Mouse (Mus musculus): ENCODE data around the gene Tlcd1. TPM values are rescaled to one million over a fixed set of nuclear protein-coding genes. Genes with fewer than 3 reads are reported as not detected.
"Not testable (repeated sequence)": the region's sequence is repeated elsewhere in the genome, so short reads cannot be mapped to it uniquely, and the experiment has no call there.

Gene Tlcd1
- polyA plus RNA-seq (2014; fragmentation: Nextera tagmentation; extraction: Ambion mirVana): 52.5 and 57.5 TPM in 2 replicates

- H3K4me1 ChIP-seq (replicated peaks; ENCODE audit: control insufficient read depth, insufficient read depth, low read length): peaks cover 18% of the 10 kb centered on the region
- H3K4me3 ChIP-seq (ENCODE audit: low read depth, low read length): peak within 1 kb of the TSS; percentile 98
- DNase-seq (ENCODE audit: low spot score) (peak; percentile 94), ATAC-seq (replicated peaks; ENCODE audit: low FRiP score) (peak; percentile 64; the same call in 1 of the 2 replicates)
- under 1% methylated on average over 32 of the region's 32 CpGs for WGBS
- H3K4me2 ChIP-seq: peak within 1 kb of the TSS; percentile 92
- peaks cover 22% of the 10 kb centered on the region for H3K36me3 ChIP-seq (ENCODE audit: control insufficient read depth, insufficient read depth, low read length)
- H3K27me3 ChIP-seq (replicated peaks; ENCODE audit: control insufficient read depth, insufficient read depth, low read length): no peaks in the 10 kb centered on the region
- peak within 1 kb of the TSS; percentile 95 for H3K9ac ChIP-seq (ENCODE audit: low read depth, low read length)
- peak within 1 kb of the TSS; percentile 98 for H3K27ac ChIP-seq (ENCODE audit: low read depth, low read length)
- H3K9me3 ChIP-seq (ENCODE audit: control insufficient read depth, low read length): no peaks in the 10 kb centered on the region
These were observed at the start of gene Tlcd1, which contains the start of gene Nek8 for GRCm38 (mm10) chr11:78176402-78176862. Gene Tlcd1, plus strand, starts transcription at chr11:78176711. Gene Nek8, minus strand, starts transcription at chr11:78176675.

GRCm38 (mm10) chr11:78126739-78127138 lies 49.8 kb upstream of the Tlcd1 start:
- Histone ChIP-seq H3K9ac (ENCODE audit: low read depth, low read length) (no peak overlapping the region), H3K9me3 (ENCODE audit: control insufficient read depth, low read length) (no peaks in the 10 kb centered on the region), H3K4me1 (replicated peaks; ENCODE audit: control insufficient read depth, insufficient read depth, low read length) (peaks cover 38% of the 10 kb centered on the region), H3K27ac (ENCODE audit: low read depth, low read length) (peak overlapping the region; percentile 51; the same call in 1 of the 2 replicates), H3K4me3 (ENCODE audit: low read depth, low read length) (no peak overlapping the region), H3K4me2 (peak overlapping the region; percentile 6; the same call in 1 of the 2 replicates), H3K36me3 (ENCODE audit: control insufficient read depth, insufficient read depth, low read length) (no peaks in the 10 kb centered on the region), H3K27me3 (replicated peaks; ENCODE audit: control insufficient read depth, insufficient read depth, low read length) (no peaks in the 10 kb centered on the region)
- ATAC-seq (replicated peaks; ENCODE audit: low FRiP score): no peak
- 51% methylated on average over 4 of the region's 4 CpGs for WGBS
- DNase-seq (ENCODE audit: low spot score): no peak

GRCm38 (mm10) chr11:78129458-78129857 lies 47.1 kb upstream of the Tlcd1 start:
- no peaks in the 10 kb centered on the region for H3K27me3 ChIP-seq (replicated peaks; ENCODE audit: control insufficient read depth, insufficient read depth, low read length)
- no peaks in the 10 kb centered on the region for H3K9me3 ChIP-seq (ENCODE audit: control insufficient read depth, low read length)
- H3K27ac ChIP-seq (ENCODE audit: low read depth, low read length): no peak overlapping the region
- peaks cover 45% of the 10 kb centered on the region for H3K4me1 ChIP-seq (replicated peaks; ENCODE audit: control insufficient read depth, insufficient read depth, low read length)
- DNase-seq (ENCODE audit: low spot score): no peak
- 78% methylated on average over 8 of the region's 8 CpGs for WGBS
- no peak overlapping the region for H3K4me2 ChIP-seq
- H3K4me3 ChIP-seq (ENCODE audit: low read depth, low read length): no peak overlapping the region
- no peak overlapping the region for H3K9ac ChIP-seq (ENCODE audit: low read depth, low read length)
- no peaks in the 10 kb centered on the region for H3K36me3 ChIP-seq (ENCODE audit: control insufficient read depth, insufficient read depth, low read length)
- no peak for ATAC-seq (replicated peaks; ENCODE audit: low FRiP score)

- WGBS: 58% methylated on average over 6 of the region's 6 CpGs
- peaks cover 42% of the 10 kb centered on the region for H3K4me1 ChIP-seq (replicated peaks; ENCODE audit: control insufficient read depth, insufficient read depth, low read length)
- no peak overlapping the region for H3K27ac ChIP-seq (ENCODE audit: low read depth, low read length)
- peak overlapping the region; percentile 36; the same call in 1 of the 2 replicates for H3K9ac ChIP-seq (ENCODE audit: low read depth, low read length)
- ATAC-seq (replicated peaks; ENCODE audit: low FRiP score): peak; percentile 62
- H3K9me3 ChIP-seq (ENCODE audit: control insufficient read depth, low read length): no peaks in the 10 kb centered on the region
- no peaks in the 10 kb centered on the region for H3K36me3 ChIP-seq (ENCODE audit: control insufficient read depth, insufficient read depth, low read length)
- no peak overlapping the region for H3K4me2 ChIP-seq
- no peak overlapping the region for H3K4me3 ChIP-seq (ENCODE audit: low read depth, low read length)
- no peaks in the 10 kb centered on the region for H3K27me3 ChIP-seq (replicated peaks; ENCODE audit: control insufficient read depth, insufficient read depth, low read length)
- DNase-seq (ENCODE audit: low spot score): no peak
These were observed 42.6 kb upstream of the Tlcd1 start for GRCm38 (mm10) chr11:78133915-78134314.

GRCm38 (mm10) chr11:78134344-78134743 lies 42.2 kb upstream of the Tlcd1 start:
- no peak for ATAC-seq (replicated peaks; ENCODE audit: low FRiP score)
- no peak for DNase-seq (ENCODE audit: low spot score)
- Histone ChIP-seq H3K9me3 (ENCODE audit: control insufficient read depth, low read length) (no peaks in the 10 kb centered on the region), H3K9ac (ENCODE audit: low read depth, low read length) (peak overlapping the region; percentile 36; the same call in 1 of the 2 replicates), H3K27me3 (replicated peaks; ENCODE audit: control insufficient read depth, insufficient read depth, low read length) (no peaks in the 10 kb centered on the region), H3K36me3 (ENCODE audit: control insufficient read depth, insufficient read depth, low read length) (no peaks in the 10 kb centered on the region), H3K4me1 (replicated peaks; ENCODE audit: control insufficient read depth, insufficient read depth, low read length) (peaks cover 44% of the 10 kb centered on the region), H3K27ac (ENCODE audit: low read depth, low read length) (no peak overlapping the region; the same call in 1 of the 2 replicates), H3K4me2 (no peak overlapping the region), H3K4me3 (ENCODE audit: low read depth, low read length) (no peak overlapping the region)
- WGBS: 72% methylated on average over 3 of the region's 3 CpGs

GRCm38 (mm10) chr11:78135314-78135713 lies 41.2 kb upstream of the Tlcd1 start:
- WGBS: 78% methylated on average over 7 of the region's 7 CpGs
- not testable (repeated sequence) for ATAC-seq (replicated peaks; ENCODE audit: low FRiP score)

GRCm38 (mm10) chr11:78136132-78136531 lies 40.4 kb upstream of the Tlcd1 start:
- Histone ChIP-seq H3K27ac (ENCODE audit: low read depth, low read length) (no peak overlapping the region), H3K4me1 (replicated peaks; ENCODE audit: control insufficient read depth, insufficient read depth, low read length) (peaks cover 52% of the 10 kb centered on the region), H3K9ac (ENCODE audit: low read depth, low read length) (no peak overlapping the region), H3K4me2 (no peak overlapping the region), H3K27me3 (replicated peaks; ENCODE audit: control insufficient read depth, insufficient read depth, low read length) (no peaks in the 10 kb centered on the region), H3K9me3 (ENCODE audit: control insufficient read depth, low read length) (no peaks in the 10 kb centered on the region), H3K4me3 (ENCODE audit: low read depth, low read length) (no peak overlapping the region), H3K36me3 (ENCODE audit: control insufficient read depth, insufficient read depth, low read length) (no peaks in the 10 kb centered on the region)
- no peak for ATAC-seq (replicated peaks; ENCODE audit: low FRiP score)
- 56% methylated on average over 1 of the region's 1 CpGs for WGBS
- DNase-seq (ENCODE audit: low spot score): no peak

More at GRCm38 (mm10) chr11:78135314-78135713, 41.2 kb upstream of the Tlcd1 start:
- not testable (repeated sequence) for H3K4me3 ChIP-seq (ENCODE audit: low read depth, low read length); H3K4me2 ChIP-seq; H3K36me3 ChIP-seq (ENCODE audit: control insufficient read depth, insufficient read depth, low read length); DNase-seq (ENCODE audit: low spot score); H3K27me3 ChIP-seq (replicated peaks; ENCODE audit: control insufficient read depth, insufficient read depth, low read length); H3K9me3 ChIP-seq (ENCODE audit: control insufficient read depth, low read length); H3K27ac ChIP-seq (ENCODE audit: low read depth, low read length); H3K9ac ChIP-seq (ENCODE audit: low read depth, low read length)
- H3K4me1 ChIP-seq (replicated peaks; ENCODE audit: control insufficient read depth, insufficient read depth, low read length): peaks cover 44% of the 10 kb centered on the region

GRCm38 (mm10) chr11:78137584-78137983 lies 38.9 kb upstream of the Tlcd1 start:
- H3K4me3 ChIP-seq (ENCODE audit: low read depth, low read length): no peak overlapping the region
- H3K27ac ChIP-seq (ENCODE audit: low read depth, low read length): no peak overlapping the region
- H3K27me3 ChIP-seq (replicated peaks; ENCODE audit: control insufficient read depth, insufficient read depth, low read length): no peaks in the 10 kb centered on the region
- WGBS: 83% methylated on average over 4 of the region's 4 CpGs
- DNase-seq (ENCODE audit: low spot score) (no peak), ATAC-seq (replicated peaks; ENCODE audit: low FRiP score) (no peak)
- peaks cover 48% of the 10 kb centered on the region for H3K4me1 ChIP-seq (replicated peaks; ENCODE audit: control insufficient read depth, insufficient read depth, low read length)
- no peaks in the 10 kb centered on the region for H3K9me3 ChIP-seq (ENCODE audit: control insufficient read depth, low read length)
- no peak overlapping the region for H3K4me2 ChIP-seq
- H3K36me3 ChIP-seq (ENCODE audit: control insufficient read depth, insufficient read depth, low read length): no peaks in the 10 kb centered on the region
- H3K9ac ChIP-seq (ENCODE audit: low read depth, low read length): no peak overlapping the region

- DNase-seq (ENCODE audit: low spot score) (no peak), ATAC-seq (replicated peaks; ENCODE audit: low FRiP score) (no peak)
- Histone ChIP-seq H3K27me3 (replicated peaks; ENCODE audit: control insufficient read depth, insufficient read depth, low read length) (no peaks in the 10 kb centered on the region), H3K4me3 (ENCODE audit: low read depth, low read length) (no peak overlapping the region), H3K36me3 (ENCODE audit: control insufficient read depth, insufficient read depth, low read length) (no peaks in the 10 kb centered on the region), H3K27ac (ENCODE audit: low read depth, low read length) (no peak overlapping the region), H3K9ac (ENCODE audit: low read depth, low read length) (no peak overlapping the region), H3K9me3 (ENCODE audit: control insufficient read depth, low read length) (no peaks in the 10 kb centered on the region), H3K4me1 (replicated peaks; ENCODE audit: control insufficient read depth, insufficient read depth, low read length) (peaks cover 44% of the 10 kb centered on the region), H3K4me2 (no peak overlapping the region)
- 85% methylated on average over 3 of the region's 3 CpGs for WGBS
These were observed 38.5 kb upstream of the Tlcd1 start for GRCm38 (mm10) chr11:78138023-78138422.
